Mouse (Mus musculus) right cerebral cortex, postnatal 36 days (tissue): Measurements from ENCODE around the gene Asf1a.
"Not testable (repeated sequence)": the region's sequence is repeated elsewhere in the genome, so short reads cannot be mapped to it uniquely, and the experiment has no call there.

ENCODE experiments used
- DNase-seq, 2 experiments: peaks; one replicate each; pipeline ENCODE4 v3.0.0; 2022; ENCODE audit warnings: low spot score in 2 of 2, mixed read lengths in 1 of 2

Asf1a gene

GRCm38 (mm10) chr10:53641507-53641906 lies 45.0 kb downstream of the Asf1a start:
- DNase-seq: peak in 1 of 2 experiments; percentile 6

DNA sequence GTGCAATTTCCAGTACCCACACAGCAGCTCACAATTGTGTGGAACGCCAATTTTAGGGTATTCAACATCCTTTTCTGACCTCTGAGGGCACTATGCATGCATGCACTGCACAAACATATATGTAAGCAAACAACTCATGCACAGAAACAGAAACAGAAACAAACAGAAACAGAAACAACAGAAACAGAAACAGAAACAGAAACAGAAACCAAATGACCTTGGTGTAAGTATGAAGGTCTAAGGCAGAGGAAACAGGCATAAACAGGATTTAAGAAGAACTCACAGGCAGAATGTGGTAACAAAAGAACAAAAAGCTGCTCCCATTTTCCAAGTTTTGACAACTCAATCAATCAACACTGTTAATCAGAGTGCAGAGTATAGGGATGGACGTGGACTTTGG lies 54.1 kb downstream of the Asf1a start:
- no peak for DNase-seq

- DNase-seq: not testable (repeated sequence)
Measured at GRCm38 (mm10) chr10:53654239-53654638, 57.7 kb downstream of the Asf1a start.
